Mouse (Mus musculus): ENCODE measurements around the gene Clec16a.

DNA sequence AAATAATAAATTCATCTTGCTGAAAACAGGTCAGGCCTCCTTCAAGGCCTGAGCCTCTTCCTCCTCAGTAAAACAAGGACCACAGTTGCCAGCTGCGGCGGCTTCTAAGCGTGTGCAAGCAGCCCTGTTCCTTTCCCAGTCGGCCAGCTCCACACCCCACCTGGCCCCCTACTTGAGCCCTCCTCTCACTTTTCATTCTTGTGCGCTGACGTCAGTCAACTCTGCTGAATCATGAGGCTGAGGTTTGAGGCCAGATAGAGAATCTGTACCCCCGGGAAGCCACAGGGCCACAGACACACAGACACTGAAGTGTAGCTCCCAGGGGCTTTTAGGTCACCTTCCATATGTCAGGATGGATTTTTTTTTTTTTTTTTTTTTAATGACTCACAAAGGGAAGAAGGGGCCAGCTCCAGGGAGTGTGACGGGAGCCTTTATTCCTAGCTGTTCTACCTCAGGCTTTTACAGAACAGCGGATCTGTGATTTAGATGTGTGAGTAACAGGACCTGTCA, 236.8 kb downstream of the Clec16a start:
- TF ChIP-seq CTCF (conservative IDR thresholded peaks at IDR 0.05; ENCODE audit: low read length) = no peak
- TF ChIP-seq POU5F1 (IDR thresholded peaks at IDR 0.05; ENCODE audit: borderline replicate concordance, low read length) = no peak
- TF ChIP-seq NANOG (IDR thresholded peaks at IDR 0.05; ENCODE audit: borderline replicate concordance, low read length) = no peak

All from E14TG2a.4 (cell line).